Mouse (Mus musculus) gastrocnemius, adult 2 months (tissue): ENCODE results near the gene Cmtr2. TPM values are rescaled to one million over a fixed set of nuclear protein-coding genes. Genes with fewer than 3 reads are reported as not detected.
A peak's percentile ranks its signal among the peaks of the same experiment; 100 is the strongest.

Experiments used
- DNase-seq: peaks from one replicate; pipeline ENCODE4 v3.0.0; 2022
- H3K27ac ChIP-seq: fragments of 200-600 bp; 2 replicates; pipeline ENCODE4 v1.8.1; 2022; ENCODE audit warnings: mild to moderate bottlenecking
- H3K4me3 ChIP-seq: fragments of 200-600 bp; 2 replicates; pipeline ENCODE4 v1.8.1; 2022; ENCODE audit warnings: mild to moderate bottlenecking, moderate library complexity
- CTCF ChIP-seq: fragments of 200-600 bp; IDR thresholded peaks from 2 replicates; pipeline ENCODE4 v1.8.1; 2022; ENCODE audit warnings: antibody characterized with exemption, mild to moderate bottlenecking, moderate library complexity
- intact Hi-C: fragments of 180-260 bp; cut with DNase I; formaldehyde crosslinking; loops from one replicate; pipeline ENCODE4 v1.15.1; 2025
- total RNA-seq, 2 experiments: library from RNA; stranded (reverse); gene quantifications; 2 replicates each; pipeline ENCODE4 v1.2.3; 2021

Cmtr2 gene
- total RNA-seq, 2 experiments from 2014 or later, result 3.2 to 3.4 TPM

- no peak overlapping the region for H3K27ac ChIP-seq
- TF ChIP-seq CTCF, result peak; percentile 8; the same call in 1 of the 2 replicates
- no peak for DNase-seq
- intact Hi-C loops, result no loop called here
- H3K4me3 ChIP-seq, result no peak overlapping the region
Observed at GRCm38 (mm10) chr8:110273394-110273793, 57.9 kb downstream of the Cmtr2 start.

Other genes starting within 250 kb of the Cmtr2 start
- gene Tat, start 225.2 kb upstream of the Cmtr2 start, total RNA-seq, result not detected
- not detected for gene Chst4, start 175.9 kb upstream of the Cmtr2 start, total RNA-seq
- gene Zfp612, start 135.9 kb upstream of the Cmtr2 start, total RNA-seq, result 1 to 10 TPM; 4.9 to 6.8 TPM
- gene Gm21964, start 114.5 kb upstream of the Cmtr2 start, total RNA-seq, result not detected
- gene Gm17720, start 112.9 kb upstream of the Cmtr2 start, total RNA-seq, result not detected
- not detected for gene Calb2, start 47.5 kb upstream of the Cmtr2 start, total RNA-seq
- under 1 TPM; 0.03 to 0.06 TPM for gene Hydin, start 51.3 kb downstream of the Cmtr2 start, total RNA-seq